Mouse (Mus musculus) E14TG2a.4 (cell line): ENCODE measurements around the gene Zfp266.

ENCODE experiments used
- CTCF ChIP-seq: conservative IDR thresholded peaks from 2 replicates; pipeline ENCODE4 v1.5.1; 2014; ENCODE audit warnings: low read length
- POU5F1 ChIP-seq: IDR thresholded peaks from 2 replicates; pipeline ENCODE4 v1.6.1; 2014; ENCODE audit warnings: low read length, borderline replicate concordance

DNA sequence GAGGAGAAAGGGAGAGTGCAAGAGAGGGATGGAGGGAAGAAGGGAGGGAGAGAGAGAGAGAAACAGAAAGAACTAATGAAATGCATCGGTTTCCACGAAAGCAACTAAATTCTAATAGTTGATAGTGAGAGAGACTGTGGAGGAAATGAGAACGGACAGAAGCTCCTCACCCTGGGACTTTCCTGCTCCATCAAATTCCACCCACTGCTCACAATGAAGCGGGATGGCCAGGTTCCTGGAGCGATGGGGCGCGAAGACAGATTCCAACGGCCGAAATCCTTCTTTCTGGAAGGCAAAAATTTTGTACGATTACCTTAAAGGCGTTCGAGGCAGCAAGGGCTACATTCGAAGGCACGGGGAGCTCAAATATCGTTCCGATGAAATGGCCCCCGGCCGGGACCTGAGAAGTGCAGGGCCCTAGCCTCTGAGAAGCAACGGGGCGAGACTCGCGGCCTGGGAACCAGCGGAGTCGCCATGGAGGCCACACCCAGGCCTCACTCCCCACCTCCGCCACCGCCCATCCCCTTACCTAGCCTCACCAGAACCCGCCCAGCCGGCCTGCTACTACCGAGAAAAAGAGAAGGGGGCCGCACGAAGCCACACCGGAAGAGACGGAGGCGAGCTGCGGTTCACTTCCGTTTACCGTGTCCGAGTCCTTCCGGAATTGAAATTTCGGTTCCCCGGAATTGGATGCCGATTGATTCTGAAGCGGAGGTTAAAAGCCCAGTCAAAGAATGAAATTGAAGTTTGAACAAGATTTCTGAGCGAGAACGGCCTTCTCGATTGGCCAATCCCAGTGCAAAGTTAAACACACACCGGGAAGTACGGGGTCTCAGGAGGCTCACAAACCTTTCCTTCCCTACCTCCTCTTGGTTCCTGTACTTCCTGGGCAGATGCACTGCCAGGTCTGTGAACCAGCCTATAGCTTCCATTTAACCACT, 61.6 kb downstream of the Zfp266 start, which contains the start of gene Zfp26:
- TF ChIP-seq POU5F1 (no peak), CTCF (no peak)
